Mouse (Mus musculus) erythroblast, adult 5-6 weeks (primary cell): ENCODE measurements around the gene Il11ra1. TPM values are rescaled to one million over a fixed set of nuclear protein-coding genes. Genes with fewer than 3 reads are reported as not detected.

Experiments
- ATAC-seq: replicated peaks from 2 replicates; pipeline ENCODE4 v1.8.0; 2016; ENCODE audit warnings: moderate number of reproducible peaks, mild to moderate bottlenecking, moderate TSS enrichment, inconsistent platforms; ENCODE audit not compliant: poor library complexity, low FRiP score, severe bottlenecking
- total RNA-seq, 2 experiments: library from RNA; stranded (forward) in 1 of 2; stranded (reverse) in 1 of 2; fragments of 150-400 nt in 1 of 2; fragments of 200-764, 138-1000 nt in 1 of 2; gene quantifications; 2 replicates each; pipeline versions ENCODE4 v1.2.3 to v1.2.4; 2015 to 2017; ENCODE audit warnings: low replicate concordance in 2 of 2

Gene Il11ra1
- total RNA-seq, 2 experiments from 2014 or later = 7.5 to 18.1 TPM

DNA sequence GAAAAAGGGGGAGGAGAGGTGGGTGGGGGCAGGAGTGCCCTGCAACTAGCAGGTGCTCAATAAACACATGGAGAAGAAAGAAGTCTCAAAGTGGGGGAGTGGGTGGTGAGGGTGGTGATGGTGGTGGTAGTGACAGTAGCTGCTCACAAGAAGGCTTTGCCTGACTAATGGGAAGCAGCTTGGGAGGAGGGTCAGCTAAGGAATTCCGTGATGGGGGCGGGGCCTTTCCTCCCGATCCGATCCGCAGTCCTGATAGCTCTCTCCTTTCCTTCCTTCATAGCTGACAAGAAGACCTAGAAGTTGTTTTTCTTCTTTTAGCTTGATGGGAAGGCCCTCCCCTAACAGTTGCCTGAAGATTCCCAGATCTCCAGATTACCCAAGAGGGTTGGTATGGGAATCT lies 4.9 kb downstream of the Il11ra1 start:
- no peak for ATAC-seq

DNA sequence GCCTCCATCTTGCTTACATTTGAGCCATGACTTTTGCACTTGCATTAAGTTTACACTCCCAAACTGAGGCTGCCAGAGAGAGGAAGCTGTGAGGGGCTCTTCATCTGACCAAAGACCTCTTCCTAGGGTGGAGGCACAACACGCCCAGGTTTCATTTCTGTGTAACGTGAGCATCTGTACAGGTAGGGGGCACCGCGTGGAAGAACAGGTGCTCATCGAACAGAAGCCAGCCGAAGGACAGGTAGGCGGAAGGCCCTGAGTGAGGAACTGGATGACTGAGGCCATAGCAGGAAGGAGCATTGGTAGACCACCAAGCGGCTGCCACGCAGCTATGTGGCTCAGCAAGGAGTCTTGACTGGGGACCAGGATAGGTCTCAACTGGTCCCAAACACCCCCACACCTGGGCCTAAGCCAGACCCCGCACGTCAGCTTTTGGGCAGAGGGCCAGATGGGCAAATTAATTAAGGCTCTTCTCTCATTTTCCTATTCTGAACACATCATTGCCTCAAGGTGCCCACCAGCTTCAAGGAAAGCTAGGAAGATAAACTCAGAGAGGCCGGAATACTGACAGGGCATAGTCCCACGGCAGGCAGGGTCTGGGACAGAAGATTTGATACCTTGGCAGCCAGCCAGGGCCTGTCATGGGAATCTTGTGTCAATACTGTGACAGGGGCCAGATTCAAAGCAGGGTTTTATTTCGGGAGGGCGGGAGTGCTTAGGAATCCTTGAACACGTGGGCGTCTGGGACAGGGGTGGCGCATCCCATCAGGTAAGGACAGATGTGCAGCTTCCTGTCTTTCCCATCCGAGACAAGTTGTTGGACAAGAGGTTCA lies 6.3 kb downstream of the Il11ra1 start:
- no peak for ATAC-seq

GRCm38 (mm10) chr4:41707011-41707535 lies 7.3 kb downstream of the Il11ra1 start:
- peak; percentile 69 for ATAC-seq

DNA sequence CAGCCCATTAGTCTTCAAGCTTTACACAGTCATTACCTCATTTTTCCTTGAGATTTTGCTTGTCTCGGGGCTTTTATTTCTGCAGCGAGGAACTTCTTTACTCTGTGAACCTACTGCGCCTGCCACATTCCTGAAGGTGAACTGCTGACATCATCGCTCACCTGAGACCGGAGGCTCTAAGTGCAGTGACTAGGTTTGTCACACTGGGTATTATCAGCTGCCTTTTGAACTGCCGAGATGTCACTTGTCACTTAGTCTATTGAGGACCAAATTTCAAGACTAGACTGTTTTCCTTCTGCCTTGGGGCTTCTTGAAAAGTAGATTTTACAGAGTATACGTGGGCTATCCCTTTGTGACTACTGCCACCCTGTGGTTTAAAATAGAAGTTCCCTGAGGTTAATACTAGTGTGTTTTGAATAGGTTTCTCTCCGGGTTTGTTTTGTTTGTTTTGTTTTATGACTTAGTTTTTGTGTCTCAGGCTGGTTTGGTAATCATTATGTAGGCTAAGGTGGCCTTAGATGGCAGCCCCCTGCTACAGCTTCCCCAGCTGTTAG lies 8.5 kb downstream of the Il11ra1 start:
- ATAC-seq = no peak

DNA sequence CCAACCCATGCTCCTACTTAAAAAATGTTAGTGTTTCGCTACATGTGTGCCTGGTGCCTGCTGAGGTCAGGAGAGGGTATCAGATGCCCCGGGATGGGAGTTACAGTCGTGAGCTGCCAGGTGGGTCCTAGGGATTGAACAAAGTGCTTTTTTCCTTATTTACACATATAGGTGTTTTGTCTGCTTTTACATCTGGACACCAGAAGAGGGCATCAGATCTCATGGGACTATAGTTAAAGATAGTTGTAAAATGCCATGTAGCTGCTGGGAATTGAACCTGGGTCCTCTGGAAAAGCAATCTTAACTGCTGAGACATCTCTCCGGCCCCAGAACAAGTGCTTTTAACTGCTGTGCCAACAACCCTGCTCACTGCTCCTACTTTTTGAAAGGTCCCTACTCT lies 10.4 kb downstream of the Il11ra1 start:
- ATAC-seq = no peak

- ATAC-seq = no peak
Measured at GRCm38 (mm10) chr4:41711705-41712375, 12.1 kb downstream of the Il11ra1 start.

DNA sequence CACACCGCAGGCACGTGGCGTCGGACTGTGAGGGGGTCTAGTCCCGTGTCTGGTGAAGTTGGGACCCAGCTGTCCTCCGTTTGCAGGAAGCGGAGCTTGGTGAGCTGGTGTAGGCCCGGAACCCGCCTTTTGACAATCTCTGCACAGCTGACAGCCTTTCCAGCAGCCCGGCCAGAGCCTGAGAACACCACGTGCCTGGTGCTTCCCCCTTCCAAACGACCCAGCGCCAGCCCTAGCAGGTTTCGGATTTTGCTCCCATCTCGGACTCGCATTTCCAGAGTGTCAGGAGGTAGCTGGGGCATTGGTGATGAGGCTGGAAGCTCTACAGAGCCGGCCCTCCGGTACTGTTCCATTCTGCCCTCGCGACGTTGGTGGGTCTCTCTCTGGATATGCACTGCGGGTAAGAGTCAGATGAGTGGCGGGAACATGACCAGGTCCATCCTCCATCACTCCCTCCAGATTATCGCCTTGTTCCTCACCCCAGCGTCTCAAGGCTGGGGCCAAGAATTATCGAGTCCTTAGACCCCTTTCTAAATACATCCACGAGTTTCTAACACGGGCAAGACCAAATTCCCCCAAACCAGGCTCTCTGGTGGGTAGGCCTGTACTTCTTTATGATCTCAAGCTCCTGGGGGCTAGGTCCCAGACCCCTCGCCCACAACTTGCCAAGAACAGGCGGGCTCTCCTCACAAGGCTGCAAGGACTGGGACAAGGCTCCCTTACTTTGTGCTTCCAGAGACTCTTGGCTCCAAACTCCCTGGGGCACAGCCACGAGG lies 12.8 kb downstream of the Il11ra1 start:
- peak; percentile 34 for ATAC-seq

DNA sequence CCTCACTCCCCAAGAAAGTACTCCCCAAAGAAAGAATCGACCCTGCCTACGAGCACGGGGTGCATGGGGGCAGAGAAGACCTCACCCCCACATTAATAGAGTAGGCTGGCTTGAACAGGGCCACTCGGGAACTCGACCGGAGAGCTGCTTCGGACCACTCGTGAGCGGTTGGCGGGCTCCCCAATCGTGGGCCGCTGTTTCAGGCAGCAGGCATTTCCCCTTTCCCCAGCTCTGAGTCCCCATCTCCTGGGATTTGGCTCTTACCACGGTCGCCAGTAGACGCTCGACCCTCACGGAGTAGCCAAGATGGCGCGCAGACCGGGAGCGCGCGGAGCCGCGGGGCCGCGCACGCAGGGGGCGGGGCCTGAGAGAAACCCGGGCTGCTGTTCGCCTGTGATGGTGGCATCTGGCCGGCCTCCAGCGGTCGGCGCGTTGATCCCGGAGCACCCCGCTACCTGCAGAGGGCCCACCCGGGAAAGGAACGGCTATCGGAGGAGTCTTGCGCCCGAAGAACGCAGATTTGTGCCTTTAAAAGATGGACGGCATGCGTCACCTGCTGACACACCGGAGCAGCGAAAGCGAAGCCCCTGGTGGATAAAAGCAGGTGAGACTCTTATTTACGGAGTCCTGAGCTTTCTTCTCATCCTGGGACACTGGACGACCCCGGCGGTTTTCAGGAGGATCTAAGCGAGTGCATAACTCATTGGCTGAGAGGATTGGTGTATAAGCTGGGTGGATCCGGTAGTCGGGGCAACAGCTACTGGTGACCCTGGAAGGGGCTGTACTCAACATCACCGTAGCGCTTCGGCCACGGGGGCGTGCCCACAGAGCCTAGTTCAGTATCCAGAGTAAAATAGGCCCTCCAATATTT lies 13.6 kb downstream of the Il11ra1 start, which contains the start of gene Rpp25l:
TSS of gene Rpp25l (minus strand) at position 338 of the 871 bp plus-strand sequence.
- peak; percentile 78 for ATAC-seq

DNA sequence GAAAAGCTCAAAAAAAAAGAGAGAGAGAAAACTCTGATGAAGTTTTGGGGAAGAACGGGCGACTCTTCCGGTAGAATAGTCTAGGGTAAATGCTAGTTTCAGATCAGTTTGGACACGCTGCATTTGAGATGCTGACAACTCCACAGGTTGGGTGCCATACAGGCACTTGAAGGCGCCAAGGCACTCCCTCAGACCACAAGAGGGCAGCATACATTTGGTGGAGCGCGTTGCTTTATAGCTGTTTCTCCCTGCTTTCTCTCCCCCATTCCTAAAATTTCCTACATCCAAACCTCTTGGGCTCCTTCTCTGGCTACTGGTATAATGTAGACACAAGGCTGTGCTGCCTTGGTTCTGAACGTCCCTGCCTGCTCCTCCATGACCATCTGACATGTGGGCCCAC lies 14.5 kb downstream of the Il11ra1 start:
- peak; percentile 56; the same call in 1 of the 2 replicates for ATAC-seq

DNA sequence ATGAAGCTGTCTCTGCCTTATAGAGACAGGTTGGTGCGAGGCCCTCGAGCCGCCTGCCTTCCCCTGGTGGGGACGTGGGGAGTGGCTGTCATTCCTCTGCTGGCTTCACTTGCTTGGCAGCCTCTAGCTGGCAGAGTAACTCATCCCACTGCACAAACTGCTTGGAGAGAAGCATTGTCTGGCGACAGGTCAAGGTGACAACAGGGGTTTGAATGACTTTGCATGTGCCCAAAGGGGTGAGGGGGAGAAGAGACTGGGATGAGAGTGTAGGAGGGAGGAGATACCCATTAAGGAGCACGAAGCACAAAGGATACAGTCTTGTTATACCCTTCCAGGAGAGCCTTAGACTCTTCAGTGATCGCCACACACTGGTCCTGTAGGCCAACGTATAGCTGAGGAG lies 15.3 kb downstream of the Il11ra1 start:
- no peak for ATAC-seq

- ATAC-seq = no peak
Measured at GRCm38 (mm10) chr4:41715596-41715995, 15.8 kb downstream of the Il11ra1 start.

DNA sequence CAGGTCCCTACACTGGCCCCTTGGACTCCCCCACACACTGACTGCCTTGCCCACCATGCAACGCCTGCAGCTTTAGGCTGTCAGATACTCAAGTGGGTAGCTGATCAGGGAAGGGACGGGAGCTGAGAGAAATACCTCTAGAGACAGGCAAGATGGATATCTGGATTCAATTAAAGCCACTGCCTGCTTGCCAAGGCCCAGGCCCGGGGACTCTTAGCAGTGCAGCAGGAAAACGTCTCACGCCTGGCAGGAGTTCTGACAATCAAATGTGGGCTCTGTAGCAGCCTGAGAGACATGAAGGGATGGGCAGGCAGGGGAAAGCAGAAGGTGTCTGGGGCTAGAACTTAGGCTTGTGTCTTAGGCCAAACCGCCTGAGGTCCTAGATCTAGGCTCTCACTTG lies 17.0 kb downstream of the Il11ra1 start:
- ATAC-seq = no peak

DNA sequence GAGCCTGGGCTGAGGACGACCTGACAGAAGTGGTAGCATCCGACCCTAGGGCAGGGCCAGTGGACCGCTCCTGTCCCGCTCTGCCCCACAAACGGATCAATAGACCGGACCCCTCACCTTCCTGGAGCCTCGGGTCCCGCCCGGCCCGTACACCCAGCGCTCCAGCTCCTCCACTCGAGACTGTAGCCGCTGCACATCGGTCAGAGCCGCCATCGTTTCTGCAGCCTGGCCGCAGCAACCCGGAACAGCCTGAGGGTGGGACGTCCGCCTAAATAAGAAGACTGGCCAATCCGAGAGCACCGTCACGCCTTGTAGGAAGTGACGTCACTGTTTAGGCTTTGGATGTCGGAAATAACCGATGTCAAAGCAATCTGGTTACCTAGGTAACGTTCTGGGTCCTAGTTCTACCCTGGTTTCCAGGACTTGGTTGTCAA lies 23.1 kb downstream of the Il11ra1 start, which contains the start of gene Dctn3:
TSS of gene Dctn3 (minus strand) at position 253 of the 434 bp plus-strand sequence.
- ATAC-seq = peak; percentile 99

DNA sequence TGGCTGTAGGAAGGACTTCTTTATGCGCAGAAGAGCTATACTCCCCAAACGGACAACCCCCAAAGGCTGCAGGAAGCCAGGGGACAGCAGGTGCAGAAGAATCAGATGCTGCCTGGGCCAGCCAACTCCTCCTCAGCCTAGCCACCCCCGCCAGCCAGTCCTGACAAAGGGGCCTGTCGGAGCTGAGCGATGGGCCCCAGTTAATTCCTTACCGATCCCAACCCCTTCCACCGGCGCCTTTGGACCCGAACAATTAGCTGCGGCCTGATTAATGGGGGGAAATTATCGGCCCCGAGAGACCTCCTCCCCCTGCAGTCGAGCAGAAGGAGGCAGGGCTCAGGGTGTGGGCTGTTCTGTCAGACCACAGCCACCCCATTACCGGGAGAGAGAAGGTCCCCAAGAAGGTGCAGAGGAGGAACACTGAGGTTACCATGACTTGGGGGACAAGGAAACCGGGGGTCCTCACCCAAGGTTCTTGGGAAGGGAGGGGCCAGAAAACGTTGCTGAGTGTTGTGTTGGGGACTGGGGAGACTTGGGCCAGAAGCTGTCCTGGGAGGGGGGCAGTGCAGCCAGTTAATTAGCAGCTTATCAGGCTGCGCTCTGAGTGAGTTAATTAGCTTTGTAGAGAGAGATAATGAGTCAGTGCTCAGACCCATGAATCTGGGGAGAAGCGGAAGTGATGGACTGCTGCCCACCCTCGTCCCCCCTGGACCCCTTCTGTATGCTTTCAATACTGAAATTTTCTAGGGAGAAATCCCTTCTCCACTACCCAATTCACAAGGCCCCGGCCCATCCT lies 27.2 kb downstream of the Il11ra1 start:
- ATAC-seq = no peak

DNA sequence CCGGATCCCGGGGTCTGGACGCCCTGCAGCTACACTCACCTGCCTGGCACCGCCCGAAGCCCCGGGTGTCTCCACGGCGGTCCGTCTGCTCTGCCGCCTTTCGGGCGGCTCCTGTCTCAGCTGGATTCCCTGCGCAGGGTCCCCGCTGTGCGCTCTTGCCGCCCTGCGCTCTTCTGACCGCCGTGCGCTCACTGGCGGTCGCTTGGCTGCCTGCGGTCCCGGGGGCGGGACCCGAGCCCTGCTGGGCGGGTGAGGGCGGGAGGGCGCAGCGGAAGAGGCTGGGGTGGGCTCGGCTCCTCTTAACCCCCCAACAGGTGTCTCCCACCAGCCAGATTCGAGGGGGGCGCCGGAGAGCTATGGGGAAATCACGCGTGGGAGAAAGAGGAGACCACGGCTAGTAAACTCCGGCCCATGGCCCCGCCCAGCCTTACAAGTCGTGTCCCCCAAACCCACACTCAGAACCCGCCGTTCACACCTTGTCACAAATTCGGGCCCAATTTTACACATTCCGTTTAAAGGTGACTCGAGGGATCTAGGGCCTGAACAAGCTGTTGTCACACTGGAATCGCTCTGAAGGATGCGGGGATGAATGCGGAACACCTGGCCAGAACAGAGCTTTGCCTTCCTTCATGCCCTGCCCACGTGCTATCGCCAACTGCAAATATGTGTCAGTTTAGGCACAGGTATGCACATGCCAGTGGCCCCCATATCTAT lies 31.4 kb downstream of the Il11ra1 start, which contains the start of gene Arid3c:
TSS of gene Arid3c (minus strand) at position 91 of the 714 bp plus-strand sequence.
- no peak for ATAC-seq

- ATAC-seq = no peak
Measured at GRCm38 (mm10) chr4:41737602-41738255, 37.9 kb downstream of the Il11ra1 start.

DNA sequence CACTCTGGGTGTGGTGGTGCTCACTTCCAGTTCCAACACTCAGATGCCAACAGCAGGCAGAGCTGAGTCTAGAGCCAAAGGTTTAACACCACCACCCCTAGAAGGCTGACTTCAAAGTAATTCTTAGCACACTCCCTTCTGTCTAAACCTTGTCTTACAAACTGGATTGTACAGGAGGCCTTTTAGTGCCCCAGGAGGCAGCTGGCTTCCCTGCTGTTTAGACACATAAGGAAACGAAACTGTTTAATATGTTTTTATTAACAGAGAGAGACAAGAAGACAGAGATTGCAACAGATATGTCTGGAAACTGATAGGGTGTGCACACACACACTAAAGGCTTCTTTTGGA lies 38.4 kb downstream of the Il11ra1 start:
- no peak for ATAC-seq
